Mouse (Mus musculus) embryonic fibroblast, embryonic 13.5 days (primary cell): ENCODE data around the gene Elobl. TPM values are rescaled to one million over a fixed set of nuclear protein-coding genes. Genes with fewer than 3 reads are reported as not detected.

ENCODE experiments used
- H3K27ac ChIP-seq: 2 replicates; pipeline ENCODE4 v1.5.1; 2012; ENCODE audit warnings: low read length, control low read depth, inconsistent platforms; ENCODE audit not compliant: insufficient read depth
- H3K4me1 ChIP-seq: 2 replicates; pipeline ENCODE4 v1.6.1; 2011; ENCODE audit warnings: low read length; ENCODE audit not compliant: control insufficient read depth, insufficient read depth
- H3K4me3 ChIP-seq: 2 replicates; pipeline ENCODE4 v1.5.1; 2011; ENCODE audit warnings: mild to moderate bottlenecking, control low read depth, low read length; ENCODE audit not compliant: insufficient read depth
- CTCF ChIP-seq: IDR thresholded peaks from 2 replicates; pipeline ENCODE4 v1.5.1; 2011; ENCODE audit warnings: mild to moderate bottlenecking, control low read depth, low read length, moderate library complexity, borderline replicate concordance; ENCODE audit not compliant: insufficient read depth
- POLR2A ChIP-seq: IDR thresholded peaks from 2 replicates; pipeline ENCODE4 v1.6.1; 2011; ENCODE audit warnings: low read depth, mild to moderate bottlenecking, control low read depth, low read length, moderate library complexity
- polyA plus RNA-seq: library from polyadenylated mRNA; stranded (reverse); fragments of >200 nt; gene quantifications from 2 replicates; pipeline ENCODE4 v1.2.4, GENCODE M21; 2011; ENCODE audit warnings: low read depth; ENCODE audit not compliant: missing spikeins, insufficient read length

The Elobl gene
- polyA plus RNA-seq = 1.4 TPM in 1 of 2 replicates, not detected in the other

DNA sequence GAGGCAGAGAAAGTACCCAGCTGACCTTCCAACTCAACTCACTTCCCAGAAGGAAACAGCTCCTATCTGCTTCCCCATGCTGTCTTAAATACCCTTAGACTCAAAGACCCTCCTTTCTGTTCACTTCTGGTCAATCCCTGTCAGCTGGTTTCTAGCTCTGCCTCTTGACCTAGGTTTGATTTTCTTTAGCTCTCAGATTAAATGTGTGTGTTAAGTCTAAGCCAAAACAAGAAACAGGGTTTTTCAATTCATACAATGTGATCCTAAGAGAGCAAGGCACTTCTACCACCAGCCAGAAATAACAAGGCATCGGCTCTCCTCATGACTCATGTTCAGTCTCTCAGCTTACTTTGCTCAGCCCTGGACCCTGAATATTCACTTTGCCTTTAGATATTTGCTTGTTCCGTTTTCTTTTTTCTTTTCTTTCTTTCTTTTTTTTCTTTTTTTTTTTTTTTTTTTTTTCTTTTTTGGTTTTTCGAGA, at the start of gene Elobl:
Gene Elobl, minus strand, starts transcription at position 51 of the 481 bp plus-strand sequence.
- Histone ChIP-seq H3K4me1 (no peaks in the 10 kb centered on the region), H3K27ac (peak within 1 kb of the TSS; percentile 37; the same call in 1 of the 2 replicates), H3K4me3 (no peak within 1 kb of the TSS)
- TF ChIP-seq CTCF = no peak
- no peak for TF ChIP-seq POLR2A

DNA sequence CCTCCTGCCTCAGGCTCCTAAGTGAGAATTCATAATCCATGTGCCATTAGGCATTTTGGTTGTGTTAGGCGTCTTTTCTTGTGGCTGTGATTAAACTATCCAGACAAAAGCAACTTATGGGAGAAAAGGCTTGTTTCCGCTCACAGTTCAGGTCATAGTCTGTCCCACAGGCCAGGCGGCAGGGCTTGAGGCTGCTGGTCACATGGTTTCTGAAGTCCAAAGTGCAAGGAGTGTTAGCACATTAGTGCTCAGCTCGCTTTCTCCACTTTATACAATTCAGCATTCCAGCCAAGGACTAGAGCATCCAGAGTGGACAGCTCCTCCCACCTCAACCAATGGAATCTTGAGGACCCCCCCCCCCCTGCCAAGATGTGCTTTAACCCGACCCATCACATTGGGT, 45.5 kb upstream of the Elobl start:
- TF ChIP-seq POLR2A (no peak), CTCF (no peak)
- no peak overlapping the region for H3K4me3 ChIP-seq
- no peaks in the 10 kb centered on the region for H3K4me1 ChIP-seq
- H3K27ac ChIP-seq = no peak overlapping the region

DNA sequence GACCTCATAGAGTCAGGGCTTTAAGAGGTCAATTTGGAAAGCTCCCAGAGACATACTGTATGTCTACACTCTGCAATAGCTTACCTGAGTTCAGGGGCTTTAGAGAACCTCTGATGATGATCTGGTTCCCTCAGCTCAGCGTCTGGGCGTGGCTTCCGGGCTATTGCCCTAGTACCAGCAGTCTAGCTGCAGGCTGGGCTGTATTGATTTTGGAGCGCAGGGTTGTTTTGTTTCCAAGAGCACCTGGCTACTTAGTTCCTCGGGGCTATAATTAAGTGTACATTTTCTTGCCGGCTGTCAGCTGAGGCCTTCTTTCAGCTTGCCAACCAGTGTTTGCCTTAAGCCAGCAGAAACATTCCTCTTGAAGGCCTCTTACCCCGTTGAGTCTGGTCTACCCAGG, 42.8 kb upstream of the Elobl start:
- no peaks in the 10 kb centered on the region for H3K4me1 ChIP-seq
- H3K4me3 ChIP-seq = no peak overlapping the region
- H3K27ac ChIP-seq = no peak overlapping the region
- TF ChIP-seq CTCF = no peak
- TF ChIP-seq POLR2A = no peak

DNA sequence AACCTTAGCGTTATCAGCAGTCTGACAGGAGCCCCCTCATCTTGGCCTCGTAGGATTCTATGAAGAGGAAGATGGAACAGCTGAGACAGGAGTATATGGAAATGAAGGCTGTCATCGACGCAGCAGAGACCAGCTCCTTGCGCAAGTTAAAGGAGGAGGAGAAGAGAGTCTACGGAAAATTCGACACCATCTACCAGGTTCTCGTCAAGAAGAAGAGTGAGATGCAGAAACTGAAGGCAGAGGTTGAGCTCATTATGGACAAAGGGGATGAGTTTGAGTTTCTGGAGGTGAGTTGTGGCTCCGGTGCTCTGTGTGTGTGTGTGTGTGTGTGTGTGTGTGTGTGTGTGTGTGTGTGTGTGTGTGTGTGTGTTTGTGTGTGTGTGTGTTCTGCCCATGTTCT, 42.3 kb upstream of the Elobl start:
- Histone ChIP-seq H3K4me1 (no peaks in the 10 kb centered on the region), H3K4me3 (no peak overlapping the region), H3K27ac (no peak overlapping the region)
- no peak for TF ChIP-seq CTCF
- no peak for TF ChIP-seq POLR2A

DNA sequence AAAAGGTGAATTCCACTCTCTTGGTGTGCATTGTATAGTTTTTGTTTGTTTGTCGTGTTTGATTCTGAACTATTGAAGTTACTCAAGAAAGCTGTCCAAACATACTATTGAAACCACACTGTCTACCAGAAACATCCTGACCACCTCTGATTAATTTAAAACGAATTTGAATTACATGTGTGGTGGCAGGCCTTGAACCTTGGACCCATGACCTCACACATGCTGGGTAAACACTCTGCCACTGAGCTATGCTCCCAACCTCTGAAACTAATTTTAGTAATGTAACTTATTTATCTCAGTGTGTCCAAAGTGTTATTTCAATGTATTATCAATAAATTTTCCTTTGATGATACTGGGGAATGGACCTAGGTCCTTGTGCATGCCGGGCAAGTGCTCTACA, 40.9 kb upstream of the Elobl start:
- H3K27ac ChIP-seq = no peak overlapping the region
- TF ChIP-seq CTCF (no peak), POLR2A (no peak)
- H3K4me1 ChIP-seq = no peaks in the 10 kb centered on the region
- H3K4me3 ChIP-seq = no peak overlapping the region

DNA sequence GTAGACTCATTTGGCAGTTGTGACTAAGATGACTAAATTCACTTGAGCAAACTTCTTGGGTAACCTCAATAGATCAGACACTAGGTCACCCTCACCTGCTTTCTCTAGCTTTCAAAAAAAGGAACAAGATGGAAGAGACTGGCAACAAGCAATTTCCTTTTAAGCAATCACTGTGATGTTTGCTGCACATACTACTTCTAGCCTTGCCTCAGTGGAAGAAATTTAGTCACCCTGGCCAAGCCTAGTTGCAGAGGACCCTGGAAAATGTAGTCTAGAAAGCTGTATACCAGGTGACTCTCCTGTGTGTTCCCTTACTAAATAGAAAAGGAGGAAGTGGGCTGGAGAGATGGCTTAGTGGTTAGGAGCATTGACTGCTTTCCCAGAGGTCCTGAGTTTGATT, 39.7 kb upstream of the Elobl start:
- H3K4me3 ChIP-seq = no peak overlapping the region
- no peak for TF ChIP-seq CTCF
- TF ChIP-seq POLR2A = no peak
- no peak overlapping the region for H3K27ac ChIP-seq
- peaks cover 3% of the 10 kb centered on the region; the same call in 1 of the 2 replicates for H3K4me1 ChIP-seq

DNA sequence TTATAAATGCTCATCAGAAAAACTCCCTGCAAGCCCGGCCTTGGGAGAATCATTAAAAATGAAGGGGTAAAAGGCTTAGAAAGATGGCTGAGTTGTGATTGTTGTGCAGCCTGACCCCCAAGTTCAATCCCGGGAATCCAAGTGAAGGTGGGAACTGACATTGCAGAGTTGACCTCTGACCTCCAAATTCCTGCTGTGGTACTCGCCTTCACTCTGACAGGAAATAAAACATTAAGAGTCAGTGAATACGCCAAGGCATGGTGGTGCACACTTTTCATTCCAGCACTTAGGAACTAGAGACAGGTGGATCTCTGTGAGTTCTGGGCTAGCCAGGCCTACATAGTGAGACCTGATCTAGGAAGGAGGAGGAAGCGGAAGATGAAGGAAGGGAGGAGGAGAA, 38.7 kb upstream of the Elobl start:
- Histone ChIP-seq H3K4me1 (peaks cover 5% of the 10 kb centered on the region; the same call in 1 of the 2 replicates), H3K27ac (no peak overlapping the region), H3K4me3 (no peak overlapping the region)
- no peak for TF ChIP-seq CTCF
- no peak for TF ChIP-seq POLR2A

DNA sequence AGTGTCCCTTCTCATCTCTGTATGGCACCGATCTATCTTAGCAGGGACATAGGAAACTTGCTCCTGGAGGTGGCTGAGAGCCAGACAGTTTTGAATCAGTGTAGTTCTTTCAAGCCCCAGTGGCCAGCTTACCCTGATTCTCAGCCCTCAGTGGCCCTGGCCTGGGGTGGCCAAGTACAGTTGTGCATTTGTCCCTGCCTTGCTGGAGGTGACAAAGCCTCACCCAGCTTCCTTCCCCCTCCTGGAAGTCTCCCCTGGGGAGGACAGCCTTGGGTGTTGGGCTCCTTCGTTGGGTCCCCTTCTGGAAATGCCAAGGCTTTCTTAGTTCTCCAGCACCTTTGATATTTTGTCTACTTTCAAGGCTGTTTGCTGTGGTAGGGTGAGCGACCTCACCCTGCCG, 37.0 kb upstream of the Elobl start:
- Histone ChIP-seq H3K27ac (no peak overlapping the region), H3K4me1 (peaks cover 5% of the 10 kb centered on the region; the same call in 1 of the 2 replicates), H3K4me3 (no peak overlapping the region)
- TF ChIP-seq CTCF (no peak), POLR2A (no peak)

DNA sequence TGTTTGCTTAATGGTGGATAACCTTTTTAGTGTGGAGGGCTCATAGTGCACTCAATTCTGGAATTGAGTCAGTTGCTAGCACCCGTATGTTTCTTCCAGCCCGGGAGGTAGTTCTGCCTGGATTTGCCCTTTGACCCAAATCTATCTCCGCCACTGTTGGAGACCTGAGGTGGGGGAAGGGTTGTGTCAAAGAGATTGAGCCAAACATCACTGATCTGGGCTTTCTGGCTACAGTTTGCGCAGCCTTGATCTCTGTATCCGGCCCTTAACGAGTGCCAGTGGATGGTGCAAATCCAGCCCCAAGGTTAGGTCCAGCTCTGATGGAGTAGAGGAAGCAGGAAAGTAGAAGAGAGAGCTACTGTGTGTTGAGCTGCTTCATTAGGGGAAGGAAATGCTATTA, 36.3 kb upstream of the Elobl start:
- Histone ChIP-seq H3K27ac (no peak overlapping the region), H3K4me1 (peaks cover 5% of the 10 kb centered on the region; the same call in 1 of the 2 replicates), H3K4me3 (no peak overlapping the region)
- no peak for TF ChIP-seq CTCF
- no peak for TF ChIP-seq POLR2A

DNA sequence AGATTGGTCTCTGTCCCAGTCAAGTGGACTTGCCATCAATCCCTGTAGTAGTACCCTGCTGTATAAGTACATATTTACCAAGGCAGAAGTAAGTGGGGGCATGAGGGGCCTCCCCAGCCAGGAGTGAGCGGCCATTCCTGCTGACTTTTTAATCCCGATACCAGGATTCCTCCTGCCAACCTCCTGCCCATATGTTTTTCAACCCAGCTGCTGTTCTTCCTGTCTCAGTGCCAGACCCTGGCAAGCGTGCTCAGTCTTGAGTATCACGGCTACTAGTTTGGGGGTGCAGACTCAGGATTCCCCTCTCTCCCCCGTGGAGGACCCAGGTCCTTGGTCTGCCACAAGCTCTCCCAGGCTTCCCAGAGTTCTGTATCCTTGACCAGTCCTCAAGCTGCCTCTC, 35.9 kb upstream of the Elobl start:
- no peak overlapping the region for H3K27ac ChIP-seq
- no peak overlapping the region for H3K4me3 ChIP-seq
- H3K4me1 ChIP-seq = peaks cover 5% of the 10 kb centered on the region; the same call in 1 of the 2 replicates
- TF ChIP-seq CTCF (no peak), POLR2A (no peak)
